In the genomic region with DNA sequence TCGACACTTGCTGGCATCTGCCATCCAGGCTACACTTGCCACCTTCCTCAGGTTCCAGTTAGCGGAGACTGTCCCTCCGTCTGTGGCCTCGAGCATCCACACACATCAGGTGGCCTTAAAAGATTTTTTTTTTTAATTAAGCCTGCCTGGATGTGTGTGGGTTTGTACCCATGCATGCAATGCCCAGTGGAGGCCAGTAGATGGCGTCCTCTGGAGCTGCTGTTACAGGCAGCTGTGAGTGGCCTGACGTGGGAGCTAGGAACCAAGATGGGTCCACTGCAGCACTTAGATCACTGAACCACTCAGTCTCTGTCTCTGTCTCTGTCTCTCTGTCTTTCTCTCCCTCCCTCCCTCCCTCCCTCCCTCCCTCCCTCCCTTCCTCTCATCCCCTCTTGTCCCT, we compare ENCODE assay signal across 10 mouse cellular contexts. TPM values are rescaled to one million over a fixed set of nuclear protein-coding genes. Genes with fewer than 3 reads are reported as not detected.
A peak's percentile ranks its signal among the peaks of the same experiment; 100 is the strongest.
DNase-seq lines count a peak whose midpoint lies in the region; ATAC-seq and TF ChIP-seq lines count a peak whose summit lies in the region.
"Had no signal": no experiment of that assay in that cellular context is flagged by ENCODE, and none has a peak within 500 bp of the region (broad histone marks: within the 10 kb centered on the region; RNA-seq: fewer than 3 reads in every experiment).

No protein-coding gene starts in this region.

- ATAC-seq in heart, postnatal 0 days (ENCODE audit: insufficient read depth, low read depth): no peak

- H3K27ac ChIP-seq in heart, postnatal 0 days (ENCODE audit: low read depth): no peak overlapping the region
- H3K27ac ChIP-seq in testis, adult 2 months (ENCODE audit: control insufficient read depth, insufficient read depth, low read depth, low read length): no peak overlapping the region
- H3K27ac ChIP-seq in cortical plate, adult 2 months (ENCODE audit: insufficient read depth, low read length): no peak overlapping the region
- H3K27ac ChIP-seq: hindbrain, embryonic 14.5 days; midbrain, embryonic 10.5 days had no signal

- H3K4me1 ChIP-seq in heart, postnatal 0 days (ENCODE audit: control insufficient read depth, insufficient read depth): no peaks in the 10 kb centered on the region
- H3K4me1 ChIP-seq in testis, adult 2 months (ENCODE audit: control insufficient read depth, insufficient read depth, low read length): peaks cover 5% of the 10 kb centered on the region
- no peaks in the 10 kb centered on the region for H3K4me1 ChIP-seq in cortical plate, adult 2 months (ENCODE audit: control insufficient read depth, insufficient read depth, low read length)
- H3K4me1 ChIP-seq: midbrain, embryonic 10.5 days had no signal

- DNase-seq in heart, postnatal 0 days (ENCODE audit: low spot score): no peak
- no peak for DNase-seq in heart, adult 11 months
- no peak for DNase-seq in testis, postnatal 10 days (ENCODE audit: low spot score)
- DNase-seq in thymus, postnatal 25 days: peak; percentile 38
- DNase-seq in heart, adult 9 months (ENCODE audit: low spot score in 2 of 2): no peak
- DNase-seq in heart, adult 8-10 months (ENCODE audit: low spot score): no peak

- 72% methylated on average over 6 of the region's 6 CpGs for WGBS in heart, postnatal 0 days

- H3K4me3 ChIP-seq in heart, postnatal 0 days (ENCODE audit: low read depth, low read length): no peak overlapping the region
- no peak overlapping the region for H3K4me3 ChIP-seq in testis, adult 2 months (ENCODE audit: control insufficient read depth, low read depth, low read length)
- no peak overlapping the region for H3K4me3 ChIP-seq in cortical plate, adult 2 months (ENCODE audit: insufficient read depth, low read length)
- H3K4me3 ChIP-seq: midbrain, embryonic 10.5 days had no signal

- peak; percentile 10; the same call in 1 of the 2 replicates for TF ChIP-seq CTCF in heart, postnatal 0 days (IDR thresholded peaks at IDR 0.05; ENCODE audit: low read depth)
- peak; percentile 83; the same call in 1 of the 2 replicates for TF ChIP-seq CTCF in testis, adult 2 months (IDR thresholded peaks at IDR 0.05; ENCODE audit: control insufficient read depth, insufficient read depth, insufficient replicate concordance, low read depth, low read length)
- peak; percentile 19; the same call in 1 of the 2 replicates for TF ChIP-seq CTCF in cortical plate, adult 2 months (IDR thresholded peaks at IDR 0.05; ENCODE audit: extremely low read depth, insufficient read depth, low read length)

- no peaks in the 10 kb centered on the region for H3K9me3 ChIP-seq in heart, postnatal 0 days (replicated peaks; ENCODE audit: control insufficient read depth, low read length)
- H3K9me3 ChIP-seq: midbrain, embryonic 10.5 days had no signal

- H3K27me3 ChIP-seq in heart, postnatal 0 days (ENCODE audit: control insufficient read depth, insufficient read depth, low read length): no peaks in the 10 kb centered on the region
- H3K27me3 ChIP-seq in testis, adult 2 months (ENCODE audit: control insufficient read depth, insufficient read depth, low read length): no peaks in the 10 kb centered on the region

- no peak overlapping the region for H3K9ac ChIP-seq in heart, postnatal 0 days (replicated peaks; ENCODE audit: low read depth, low read length)
- H3K9ac ChIP-seq: hindbrain, embryonic 14.5 days had no signal

- peaks cover 22% of the 10 kb centered on the region for H3K36me3 ChIP-seq in heart, postnatal 0 days (replicated peaks; ENCODE audit: control insufficient read depth, insufficient read depth, low read length)
- H3K36me3 ChIP-seq in testis, adult 2 months (ENCODE audit: control insufficient read depth, insufficient read depth, low read length): no peaks in the 10 kb centered on the region

- no peak for TF ChIP-seq EP300 in heart, postnatal 0 days (IDR thresholded peaks at IDR 0.05; ENCODE audit: low read depth)

- TF ChIP-seq POLR2A in testis, adult 2 months (IDR thresholded peaks at IDR 0.05; ENCODE audit: control insufficient read depth, low read depth, low read length): no peak
- no peak for TF ChIP-seq POLR2A in cortical plate, adult 2 months (IDR thresholded peaks at IDR 0.05; ENCODE audit: extremely low read depth, insufficient read depth, low read length)

- H3K4me2 ChIP-seq in heart, postnatal 0 days (ENCODE audit: low read depth, low read length): no peak overlapping the region
- H3K4me2 ChIP-seq: hindbrain, embryonic 14.5 days had no signal

RNA-seq across cellular contexts. Expression of a gene that starts 43.8 kb away (rescaled TPM):
- 237 and 275 TPM in 2 replicates for total RNA-seq in heart, postnatal 0 days (2014; rRNA removed; ENCODE audit: low replicate concordance)
- polyA plus RNA-seq in heart, postnatal 0 days (2015; fragmentation: Nextera tagmentation; extraction: Ambion mirVana): 433 and 464 TPM in 2 replicates
- 30.2 and 36.2 TPM in 2 replicates for polyA plus RNA-seq in testis, adult 2 months (2012; rRNA removed)
- polyA plus RNA-seq in cortical plate, adult 2 months (2012; rRNA removed): 40.3 and 46.0 TPM in 2 replicates
- 100 to 1,000 TPM; 729 to 925 (median 854) TPM for total RNA-seq in heart, adult 8-10 months (2022)

Comparison
In these comparisons a context has a peak if more than half of its experiments do, and no peak if none do; other contexts are left out.
1. CTCF ChIP-seq: peak in every context shown above with its lines; median percentile 83 in testis, adult 2 months; 19 in cortical plate, adult 2 months; 10 in heart, postnatal 0 days.